Mouse (Mus musculus): ENCODE data around the gene Dad1.

Dad1 gene

DNA sequence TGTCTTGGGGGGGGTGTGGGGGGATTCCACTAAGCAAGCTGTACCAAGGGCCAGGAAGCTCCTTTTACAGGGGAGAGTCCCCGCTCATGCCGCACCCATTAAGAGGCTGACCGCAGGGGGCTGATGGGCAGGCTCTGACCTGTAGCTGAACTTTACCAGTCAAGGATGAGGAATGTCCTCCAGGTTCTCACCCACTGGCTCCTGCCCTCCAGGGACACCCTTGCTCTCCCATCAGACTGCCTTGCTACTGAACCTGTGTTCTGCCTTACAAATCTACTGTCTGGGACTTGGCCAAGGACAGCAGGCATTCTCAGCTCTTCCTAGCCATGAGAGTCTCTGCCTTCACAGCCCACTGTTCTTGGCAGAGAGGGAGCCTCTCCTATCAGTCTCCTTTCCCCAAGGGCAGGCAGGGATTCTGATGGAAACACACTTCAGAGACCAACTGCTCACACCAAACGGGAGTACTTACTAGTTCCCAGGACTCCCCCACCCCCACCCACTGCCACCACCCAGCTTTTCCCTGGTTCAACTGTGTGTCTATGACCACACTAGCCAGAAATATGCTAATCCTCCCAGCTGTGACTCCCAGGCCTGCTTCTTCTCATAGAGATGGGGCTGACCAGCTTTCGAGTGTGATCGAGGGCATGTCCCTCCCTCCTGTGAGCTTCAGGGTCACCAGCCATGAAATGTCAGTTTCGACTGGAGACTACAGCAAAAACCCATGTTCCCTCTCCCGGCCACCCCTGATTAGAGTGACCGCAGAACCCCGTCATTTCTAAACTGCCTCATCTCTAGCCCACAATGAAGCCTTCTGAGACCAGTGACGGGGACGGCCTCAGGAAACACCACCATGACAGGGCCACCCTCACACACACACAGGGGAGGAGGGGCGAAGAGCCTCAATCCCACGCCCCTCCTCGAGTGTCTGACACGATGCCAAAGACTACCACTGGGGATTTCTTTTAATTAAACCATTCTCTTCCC, 29.1 kb downstream of the Dad1 start:
- DNase-seq (ENCODE audit: low read depth, low spot score), result no peak

DNA sequence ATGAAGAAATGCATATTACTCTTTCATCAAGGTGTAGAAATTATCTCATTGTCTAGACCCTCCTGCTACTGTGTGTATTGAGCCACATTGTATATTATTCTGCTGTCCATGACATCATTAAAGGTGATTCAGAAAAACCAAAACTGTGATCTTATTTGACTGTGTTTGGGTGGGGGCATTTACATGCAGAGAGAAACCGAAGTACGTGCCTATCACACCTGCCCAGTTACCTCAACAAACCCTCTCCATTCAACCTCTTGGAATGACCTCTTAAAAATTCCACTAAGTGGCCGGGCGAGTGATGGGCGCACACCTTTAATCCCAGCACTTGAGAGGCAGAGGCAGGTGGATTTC, 29.9 kb downstream of the Dad1 start:
- DNase-seq (ENCODE audit: low read depth, low spot score), result no peak

DNA sequence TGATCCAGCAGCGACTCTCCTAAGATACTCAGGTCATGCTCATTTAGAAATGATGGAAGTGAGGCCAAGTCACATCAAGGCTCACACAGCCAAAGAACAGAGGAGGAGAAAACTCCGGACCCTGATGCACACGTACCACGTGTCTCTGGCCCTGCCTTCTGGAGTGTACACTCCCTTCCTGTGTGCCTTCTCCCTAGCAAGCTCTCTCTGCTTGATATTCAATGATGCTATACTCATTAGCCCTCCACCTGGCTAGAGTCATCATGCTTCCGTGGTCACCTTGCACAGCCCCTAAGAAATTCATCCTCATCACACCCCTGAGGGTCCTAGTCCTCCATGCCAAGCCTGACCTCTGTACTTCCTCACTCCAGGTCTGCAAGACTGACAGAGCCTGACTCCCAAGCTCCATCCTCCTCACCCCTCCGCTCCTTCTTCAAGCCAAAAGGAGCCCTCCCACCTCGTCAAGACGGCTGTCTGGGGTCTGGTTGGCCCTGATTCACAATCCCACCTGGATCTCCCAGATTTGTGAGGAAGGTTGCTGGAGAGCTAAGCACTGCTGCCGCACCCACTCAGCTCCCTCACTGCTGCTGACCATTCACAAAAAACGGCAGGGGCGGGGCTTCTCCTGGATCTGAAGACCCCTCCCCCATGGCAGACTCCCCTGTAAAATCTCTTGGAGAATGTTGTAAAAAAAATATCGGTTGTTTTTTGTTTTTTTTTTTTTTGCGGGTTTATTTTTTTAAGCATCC, 30.4 kb downstream of the Dad1 start:
- DNase-seq (ENCODE audit: low read depth, low spot score), result no peak

DNA sequence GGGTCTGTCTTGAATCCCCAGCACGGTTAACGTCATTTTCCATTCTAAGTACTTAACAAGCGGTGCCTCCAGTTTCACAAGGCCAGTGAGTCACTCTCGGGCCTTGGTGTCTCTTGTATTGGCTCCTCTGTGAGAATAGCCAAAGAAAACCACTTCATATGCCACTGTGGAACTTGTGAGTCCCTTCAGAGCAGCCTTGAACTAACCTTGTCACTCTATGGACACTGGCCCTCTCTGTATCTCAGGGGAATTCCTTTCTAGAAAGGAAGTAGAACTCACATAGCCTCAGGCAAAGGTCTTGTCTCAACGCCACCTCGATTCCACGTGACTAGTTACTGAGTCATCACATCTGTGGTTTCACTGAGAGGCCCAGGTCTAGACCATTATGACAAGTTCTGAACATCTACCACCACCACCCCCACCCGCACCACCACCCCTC, 31.6 kb downstream of the Dad1 start:
- DNase-seq (ENCODE audit: low read depth, low spot score), result no peak

DNA sequence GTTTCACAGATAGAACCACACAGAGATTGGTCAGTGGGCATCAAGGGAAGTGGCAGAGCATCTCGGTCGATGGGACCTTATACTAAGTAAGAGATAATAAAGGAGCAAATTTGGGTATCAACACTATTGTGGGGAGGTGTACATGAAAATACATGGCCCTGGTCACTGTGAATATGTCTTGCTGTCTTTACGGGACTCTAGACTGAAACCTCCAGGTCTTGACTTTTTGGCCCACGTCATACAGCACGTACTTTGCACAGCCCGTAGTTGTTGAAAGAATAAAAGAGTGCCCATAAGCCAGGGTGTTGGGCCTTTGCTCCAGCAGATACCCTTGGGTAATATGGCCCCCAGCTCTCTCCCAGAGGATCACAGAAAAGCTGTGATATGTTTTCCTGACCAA, 32.3 kb downstream of the Dad1 start:
- DNase-seq (ENCODE audit: low read depth, low spot score), result no peak

DNA sequence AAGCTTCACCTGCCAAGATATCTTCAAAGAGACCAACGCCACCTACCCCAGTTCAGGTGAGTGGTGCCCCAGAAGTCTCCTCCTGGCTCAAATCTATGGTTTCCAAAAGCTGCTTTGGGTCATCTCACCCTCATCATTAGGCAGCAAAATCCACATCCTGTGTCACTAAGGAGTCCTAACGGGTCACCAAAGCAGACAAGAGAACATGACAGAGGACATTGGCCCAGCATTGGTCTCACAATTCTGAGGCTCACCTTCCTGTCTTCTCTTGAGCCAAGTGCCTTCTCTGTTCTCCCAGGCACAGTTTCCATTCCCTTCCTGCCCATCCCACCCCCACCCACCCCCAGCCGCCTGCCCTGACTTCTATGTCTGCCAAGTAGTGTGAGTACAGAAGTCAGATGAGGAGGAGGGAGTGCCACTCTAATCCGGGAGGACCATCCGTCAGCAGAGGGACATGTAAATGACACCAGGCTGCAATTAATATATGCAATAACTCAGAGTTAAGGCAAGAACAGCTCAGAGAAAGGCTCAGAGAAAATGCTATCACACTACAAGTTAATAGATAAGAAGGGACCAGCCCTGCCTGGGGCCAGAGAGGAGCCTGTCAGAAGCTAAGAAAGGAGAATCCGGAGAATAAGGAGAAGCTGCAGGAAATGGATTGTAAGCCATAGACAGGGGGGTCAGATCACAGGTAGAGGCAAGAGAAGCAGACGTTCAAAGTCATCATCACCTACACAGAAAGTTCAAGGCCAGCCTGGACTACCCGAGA, 33.0 kb downstream of the Dad1 start:
- DNase-seq (ENCODE audit: low read depth, low spot score), result no peak

DNA sequence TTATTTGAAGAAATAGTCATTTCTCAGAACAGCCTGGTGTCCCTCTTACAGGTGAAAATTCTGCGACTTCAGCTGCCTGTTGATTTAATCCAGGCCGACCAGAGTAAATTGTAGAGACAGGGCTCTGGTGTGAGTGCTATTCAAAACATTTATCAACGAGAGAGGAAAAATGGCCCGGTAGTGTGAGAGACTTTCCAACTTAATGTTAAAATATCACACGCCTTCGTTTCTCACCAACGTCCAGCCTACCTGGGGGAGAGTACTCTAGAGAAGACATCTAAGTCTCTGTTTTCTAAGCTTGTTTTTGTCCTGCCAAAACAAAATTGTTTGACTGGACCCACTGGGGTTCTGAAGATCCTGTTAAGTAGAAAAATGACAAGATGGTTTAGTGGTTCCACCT, 34.1 kb downstream of the Dad1 start:
- no peak for DNase-seq (ENCODE audit: low read depth, low spot score)

DNA sequence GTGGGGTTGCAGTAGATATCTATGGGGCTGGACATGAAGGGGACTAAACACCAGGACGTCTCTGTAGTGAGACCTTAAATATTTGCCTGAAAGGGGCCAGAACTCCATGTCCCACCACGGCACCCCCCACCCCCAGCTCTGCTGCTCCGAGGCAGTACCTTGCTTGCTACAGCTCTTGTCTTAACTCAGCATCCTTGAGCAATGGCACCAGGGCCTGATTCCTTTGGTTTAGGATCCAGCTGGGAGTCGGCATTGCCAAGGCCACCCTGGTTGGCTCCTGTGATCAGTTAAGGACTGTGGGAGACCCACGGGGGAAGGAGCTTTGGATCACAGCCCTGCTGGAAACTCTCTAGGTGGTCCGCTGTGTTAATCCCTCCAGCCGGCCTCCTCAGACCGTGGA, 34.6 kb downstream of the Dad1 start:
- DNase-seq (ENCODE audit: low read depth, low spot score), result no peak

DNA sequence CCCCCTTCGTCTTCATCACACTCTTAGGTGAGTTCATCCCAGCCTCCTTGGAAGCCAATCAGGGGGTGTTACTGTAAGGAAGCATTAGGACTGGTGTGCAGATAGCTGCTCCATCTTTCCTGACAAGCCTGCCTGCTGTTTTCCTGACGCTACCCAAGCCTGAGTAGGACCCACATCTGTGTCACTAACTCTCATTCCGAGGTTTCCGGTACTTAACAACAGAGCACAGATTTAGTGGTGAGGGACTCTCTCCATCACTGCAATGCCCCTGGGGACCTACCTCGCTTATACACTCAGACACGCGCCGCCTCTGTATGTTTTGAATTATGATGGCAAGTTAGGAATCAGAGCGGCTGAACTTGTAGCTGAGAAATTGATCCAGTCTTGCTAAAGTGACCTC, 35.2 kb downstream of the Dad1 start:
- DNase-seq (ENCODE audit: low read depth, low spot score), result no peak

DNA sequence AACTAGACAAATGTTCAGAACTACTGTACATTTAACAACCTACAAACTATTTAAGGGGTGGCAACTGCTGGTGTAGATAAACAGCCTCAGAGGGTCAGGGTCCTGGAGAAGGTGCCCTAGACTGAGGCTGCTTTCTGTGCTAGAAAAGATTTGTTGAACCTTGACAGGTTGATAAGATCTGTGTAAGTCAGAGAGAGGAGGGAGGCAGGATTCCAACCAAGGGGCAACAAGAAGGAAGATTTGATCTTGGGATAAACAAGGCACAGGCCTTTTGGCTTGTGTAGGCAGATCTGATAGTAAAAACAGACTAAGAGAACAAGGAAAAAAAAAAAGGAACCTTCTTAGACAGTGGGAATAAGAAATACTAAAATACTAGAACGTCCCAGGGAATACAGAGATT, 35.7 kb downstream of the Dad1 start:
- no peak for DNase-seq (ENCODE audit: low read depth, low spot score)

DNA sequence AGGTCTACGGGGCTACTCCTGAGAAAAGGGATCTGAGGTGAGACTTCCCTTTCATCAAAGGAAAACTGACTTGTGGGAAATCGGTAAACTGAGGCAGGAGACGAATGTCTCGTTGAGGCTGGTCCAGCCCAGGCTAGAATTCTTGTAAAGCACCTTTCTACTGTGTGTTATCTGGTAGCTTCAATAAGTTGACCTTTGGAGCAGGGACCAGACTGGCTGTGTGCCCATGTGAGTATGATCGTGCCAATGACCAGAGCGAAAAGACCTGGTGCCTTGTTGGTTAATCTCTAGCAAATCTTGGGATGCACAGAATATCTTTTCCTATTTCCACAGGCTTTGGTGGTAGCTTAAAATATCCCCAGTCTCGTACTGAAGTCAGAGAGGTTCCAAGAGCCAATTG, 37.8 kb downstream of the Dad1 start:
- no peak for DNase-seq (ENCODE audit: low read depth, low spot score)

DNA sequence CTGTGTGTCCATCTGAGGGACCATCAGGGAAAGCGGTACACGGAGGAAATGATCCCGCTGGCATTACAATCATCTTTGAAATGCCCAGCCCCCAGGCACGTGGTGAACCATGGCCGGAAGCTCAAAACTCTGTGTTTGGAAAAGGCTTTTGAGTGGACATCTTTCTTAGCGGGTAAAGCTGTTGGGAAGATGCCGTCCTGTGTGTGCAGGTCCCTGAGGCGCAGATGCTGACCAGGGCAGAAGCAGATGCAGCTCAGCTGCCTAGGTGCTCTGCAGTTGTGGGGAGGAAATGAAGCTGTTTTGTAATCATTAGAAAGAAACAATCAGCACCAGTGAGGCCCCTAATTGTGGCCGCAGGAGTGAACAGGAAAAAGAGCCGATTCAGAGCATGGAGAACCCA, 39.0 kb downstream of the Dad1 start:
- no peak for DNase-seq (ENCODE audit: low read depth, low spot score)

DNA sequence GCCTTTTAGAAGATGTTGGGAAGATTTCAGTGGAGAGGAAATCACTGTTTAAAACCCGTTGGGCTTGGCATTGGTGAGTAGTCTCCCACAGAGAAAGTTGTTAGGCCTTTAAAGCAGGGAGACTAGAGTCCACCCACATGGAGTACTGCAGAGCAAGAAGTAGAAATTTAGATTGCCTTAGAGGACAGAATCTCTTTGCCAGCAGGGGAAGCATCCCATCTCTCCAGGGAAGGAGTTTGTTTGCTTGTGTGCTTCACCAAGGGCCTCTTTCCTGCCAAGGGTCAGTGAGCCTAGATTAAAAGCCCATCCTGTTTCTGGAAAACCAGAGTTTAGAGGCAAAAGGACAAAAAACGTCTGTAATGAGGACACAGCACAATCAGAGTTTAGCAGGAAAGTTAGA, 39.4 kb downstream of the Dad1 start:
- no peak for DNase-seq (ENCODE audit: low read depth, low spot score)

DNA sequence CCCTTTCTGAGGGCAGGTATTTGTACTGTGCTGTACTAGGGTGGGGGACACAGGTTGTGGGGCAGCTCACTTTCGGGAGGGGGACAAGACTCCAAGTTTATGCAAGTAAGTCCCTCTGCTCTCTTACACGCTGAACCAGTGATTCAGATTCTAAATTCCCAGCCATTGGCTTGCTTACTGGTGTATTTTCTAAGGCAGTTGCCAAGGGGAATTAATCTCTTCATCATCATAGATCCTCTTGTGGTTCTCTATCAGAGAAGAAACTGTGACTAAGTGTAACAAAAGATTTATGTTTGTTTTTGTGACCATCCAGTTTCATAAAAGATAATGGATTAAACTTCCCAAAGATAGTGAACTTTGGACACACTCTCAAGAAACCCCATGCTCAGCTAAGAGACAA, 40.2 kb downstream of the Dad1 start:
- no peak for DNase-seq (ENCODE audit: low read depth, low spot score)

DNA sequence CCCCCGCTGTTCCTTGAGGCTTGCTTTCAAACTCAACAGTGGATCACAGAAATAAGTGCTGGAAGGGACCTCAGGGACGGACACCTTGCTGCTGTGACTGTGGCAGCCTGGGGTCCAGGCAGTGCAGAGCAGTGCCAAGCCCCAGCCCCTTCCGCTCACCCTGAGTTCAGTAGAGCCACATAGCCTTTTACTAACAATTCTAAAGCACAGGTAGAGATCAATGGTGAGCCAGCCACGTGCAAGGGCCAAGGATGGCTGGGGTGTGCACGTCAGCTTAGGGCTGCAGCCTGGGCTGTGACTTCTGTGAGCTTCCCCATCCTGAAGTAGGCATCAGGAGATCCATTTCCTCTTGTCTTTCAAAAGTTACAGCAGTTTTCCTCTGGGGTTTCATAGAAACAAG, 42.1 kb downstream of the Dad1 start:
- DNase-seq (ENCODE audit: low read depth, low spot score), result no peak

DNA sequence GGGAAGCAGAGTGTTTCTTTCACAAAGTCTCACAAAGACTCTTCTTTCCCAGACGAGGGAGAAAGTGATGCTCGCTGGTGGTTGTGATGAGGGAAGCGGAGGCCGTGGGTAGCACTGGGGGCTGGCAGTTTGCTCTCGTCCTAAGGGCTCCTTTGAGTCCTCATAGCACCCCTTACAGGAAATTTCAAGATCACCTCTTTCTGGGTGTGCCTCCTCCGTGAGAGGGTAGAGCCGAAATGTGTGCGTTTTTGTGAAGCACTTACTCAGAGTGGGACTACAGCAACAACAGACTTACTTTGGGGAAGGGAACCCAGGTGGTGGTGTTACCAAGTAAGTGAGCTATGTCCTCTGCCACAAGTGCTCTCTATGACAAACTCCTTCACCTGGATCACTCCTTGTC, 42.7 kb downstream of the Dad1 start:
- DNase-seq (ENCODE audit: low read depth, low spot score), result no peak

DNA sequence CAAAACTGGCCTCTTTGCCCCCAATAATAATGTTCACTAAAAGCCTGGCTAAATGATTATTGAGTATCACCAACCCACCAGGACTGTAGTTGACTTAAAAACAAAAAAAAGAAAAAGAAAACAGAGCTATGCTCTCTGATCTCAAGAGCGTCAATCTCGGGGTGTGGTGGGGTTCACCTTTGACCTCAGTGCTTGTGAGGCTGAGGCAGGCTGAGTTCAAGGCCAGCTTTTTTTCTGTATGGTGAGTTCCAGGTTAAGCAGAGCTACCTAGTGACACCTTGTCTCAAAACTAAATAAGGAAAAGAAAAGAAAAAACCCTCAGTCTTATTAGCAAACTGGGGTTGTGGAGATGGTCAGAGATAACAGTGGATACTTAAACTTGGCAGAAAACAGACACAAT, 43.5 kb downstream of the Dad1 start:
- no peak for DNase-seq (ENCODE audit: low read depth, low spot score)

DNA sequence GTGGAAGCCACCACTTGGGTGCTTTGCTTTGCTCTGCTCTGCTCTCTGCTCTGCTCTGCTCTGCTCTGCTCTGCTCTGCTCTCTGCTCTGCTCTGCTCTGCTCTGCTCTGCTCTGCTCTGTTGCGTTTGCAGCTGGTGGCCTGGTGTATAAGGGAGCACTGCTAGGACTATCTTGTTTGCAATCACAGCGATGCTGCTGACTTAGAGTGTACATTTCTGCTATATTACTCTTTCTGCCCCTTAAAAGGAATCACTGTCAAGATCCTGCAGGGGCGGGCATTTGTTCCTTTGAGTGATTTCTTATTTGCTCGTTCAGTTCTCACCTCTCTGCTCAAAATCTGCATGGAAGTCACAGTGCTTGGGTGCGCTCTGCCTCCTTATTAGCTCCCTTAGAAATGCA, 44.0 kb downstream of the Dad1 start:
- no peak for DNase-seq (ENCODE audit: low read depth, low spot score)

DNA sequence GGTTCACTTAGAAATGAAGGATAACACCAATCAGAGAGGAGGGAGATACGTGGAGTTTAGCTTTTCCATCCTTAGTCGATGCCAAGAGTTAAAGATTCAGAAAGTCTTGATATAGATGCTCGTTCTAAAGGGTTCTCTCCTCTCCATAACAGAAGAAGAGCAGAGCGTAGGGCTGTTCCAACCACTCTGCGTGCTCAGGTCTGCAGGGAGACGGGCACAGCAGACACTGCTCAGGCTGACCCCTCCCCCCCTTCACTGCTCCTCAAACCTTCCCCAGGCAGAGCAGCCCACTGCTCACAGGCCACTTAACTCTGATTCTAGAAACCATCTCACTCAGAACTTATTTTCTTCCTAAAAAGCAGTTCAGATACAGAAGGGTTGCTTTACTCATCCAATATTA, 45.2 kb downstream of the Dad1 start:
- DNase-seq (ENCODE audit: low read depth, low spot score), result no peak

DNA sequence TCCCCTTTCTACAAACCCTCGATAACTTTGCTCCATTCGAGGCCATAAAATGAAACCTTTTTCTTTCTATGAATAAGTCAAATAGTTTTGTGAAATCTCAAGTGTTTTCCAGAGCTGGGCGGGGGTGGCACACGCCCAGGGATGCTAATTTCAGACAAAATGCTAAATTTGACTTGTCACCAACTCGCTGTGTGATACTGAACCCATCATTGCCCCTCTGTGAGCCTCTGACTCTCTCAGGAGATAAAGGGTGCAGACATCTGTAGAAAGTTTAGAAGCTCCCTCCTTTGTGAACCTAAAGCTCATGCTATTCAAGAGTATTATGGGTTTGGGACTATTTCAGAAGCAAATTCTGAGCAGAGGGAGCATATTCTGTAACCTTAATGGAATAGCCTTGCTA, 46.0 kb downstream of the Dad1 start:
- no peak for DNase-seq (ENCODE audit: low read depth, low spot score)

DNA sequence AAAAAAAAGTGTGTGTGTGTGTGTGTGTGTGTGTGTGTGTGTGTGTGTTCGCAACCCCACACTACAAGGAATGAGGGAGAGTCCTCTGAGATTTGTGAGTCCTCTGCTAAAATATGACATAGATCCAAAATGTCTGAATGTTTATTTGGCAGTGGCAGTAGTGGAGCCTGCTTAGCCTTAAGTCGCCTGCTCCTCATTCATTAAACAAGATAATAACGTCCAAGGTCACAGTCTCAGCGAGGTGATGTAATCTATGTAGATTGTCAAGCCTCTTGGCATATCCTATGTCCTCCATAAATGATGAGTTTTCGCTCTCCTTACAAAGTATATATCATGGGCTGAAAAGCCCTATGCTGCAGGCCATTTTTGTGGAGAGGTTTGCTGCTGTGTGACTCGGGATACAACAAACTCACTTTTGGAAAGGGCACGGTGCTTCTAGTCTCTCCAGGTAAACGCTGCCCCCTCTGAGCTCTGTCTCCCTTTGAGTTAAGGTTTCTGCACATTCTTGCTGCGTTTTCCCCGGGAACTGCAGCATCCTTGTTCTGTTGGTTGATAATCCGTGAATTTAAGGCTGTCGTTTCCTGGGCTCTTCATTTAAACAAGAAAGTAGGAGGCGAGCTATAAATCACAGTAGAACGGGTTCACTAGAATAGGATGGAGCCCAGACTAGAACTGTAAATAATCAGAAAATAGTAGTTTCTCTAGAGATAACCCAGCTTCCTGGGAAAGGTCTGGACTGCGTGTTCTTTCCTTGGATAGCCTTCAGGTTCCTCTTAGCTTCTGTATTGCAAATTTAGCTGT, 47.0 kb downstream of the Dad1 start:
- DNase-seq (ENCODE audit: low read depth, low spot score), result no peak

Data from retina, postnatal 7 days (tissue).